Mouse (Mus musculus): ENCODE data around the gene Sys1. TPM values are rescaled to one million over a fixed set of nuclear protein-coding genes. Genes with fewer than 3 reads are reported as not detected.

The Sys1 gene
- polyA plus RNA-seq, 1 experiment from 2014 or later = 52.5 TPM

GRCm38 (mm10) chr2:164448140-164448539, 8.6 kb upstream of the Sys1 start:
- Histone ChIP-seq H3K9me3 (no peaks in the 10 kb centered on the region), H3K4me3 (no peak overlapping the region), H3K36me3 (no peaks in the 10 kb centered on the region), H3K27ac (no peak overlapping the region), H3K4me1 (peaks cover 35% of the 10 kb centered on the region), H3K27me3 (ENCODE audit: insufficient read depth, poor library complexity, severe bottlenecking) (no peaks in the 10 kb centered on the region)
- WGBS = 84% methylated on average over 1 of the region's 1 CpGs
- no peak for DNase-seq (ENCODE audit: low spot score)

- WGBS = 73% methylated on average over 5 of the region's 5 CpGs
- Histone ChIP-seq H3K4me3 (no peak overlapping the region), H3K27ac (0 out of 2 replicates have a peak overlapping the region, but pooled peaks have one; percentile 52), H3K36me3 (no peaks in the 10 kb centered on the region), H3K27me3 (ENCODE audit: insufficient read depth, poor library complexity, severe bottlenecking) (no peaks in the 10 kb centered on the region), H3K4me1 (peaks cover 32% of the 10 kb centered on the region), H3K9me3 (no peaks in the 10 kb centered on the region)
- DNase-seq (ENCODE audit: low spot score) = no peak
These were observed 7.8 kb upstream of the Sys1 start for GRCm38 (mm10) chr2:164448921-164449320.

- 0 out of 2 replicates have a peak overlapping the region, but pooled peaks have one; percentile 52 for H3K27ac ChIP-seq
- no peak for DNase-seq (ENCODE audit: low spot score)
- H3K4me1 ChIP-seq = peaks cover 35% of the 10 kb centered on the region
- H3K4me3 ChIP-seq = no peak overlapping the region; the same call in 1 of the 2 replicates
- H3K36me3 ChIP-seq = no peaks in the 10 kb centered on the region
- 63% methylated on average over 14 of the region's 14 CpGs for WGBS
- H3K9me3 ChIP-seq = no peaks in the 10 kb centered on the region
- H3K27me3 ChIP-seq (ENCODE audit: insufficient read depth, poor library complexity, severe bottlenecking) = no peaks in the 10 kb centered on the region
These were observed 7.3 kb upstream of the Sys1 start for GRCm38 (mm10) chr2:164449341-164450042.

- 42% methylated on average over 13 of the region's 13 CpGs for WGBS
- peaks cover 61% of the 10 kb centered on the region for H3K4me1 ChIP-seq
- peak overlapping the region; percentile 10; the same call in 1 of the 2 replicates for H3K27ac ChIP-seq
- H3K9me3 ChIP-seq = no peaks in the 10 kb centered on the region
- peak overlapping the region; percentile 1; the same call in 1 of the 2 replicates for H3K4me3 ChIP-seq
- no peaks in the 10 kb centered on the region for H3K36me3 ChIP-seq
- DNase-seq (ENCODE audit: low spot score) = no peak
- H3K27me3 ChIP-seq (ENCODE audit: insufficient read depth, poor library complexity, severe bottlenecking) = no peaks in the 10 kb centered on the region
These were observed 4.6 kb upstream of the Sys1 start for GRCm38 (mm10) chr2:164452000-164452676.

GRCm38 (mm10) chr2:164453047-164453757, 3.6 kb upstream of the Sys1 start:
- Histone ChIP-seq H3K36me3 (no peaks in the 10 kb centered on the region), H3K4me3 (no peak overlapping the region), H3K27me3 (ENCODE audit: insufficient read depth, poor library complexity, severe bottlenecking) (no peaks in the 10 kb centered on the region), H3K9me3 (no peaks in the 10 kb centered on the region), H3K27ac (peak overlapping the region; percentile 56; the same call in 1 of the 2 replicates), H3K4me1 (peaks cover 63% of the 10 kb centered on the region)
- DNase-seq (ENCODE audit: low spot score) = no peak
- WGBS = 54% methylated on average over 14 of the region's 14 CpGs

- Histone ChIP-seq H3K4me1 (peaks cover 60% of the 10 kb centered on the region), H3K36me3 (no peaks in the 10 kb centered on the region), H3K9me3 (no peaks in the 10 kb centered on the region), H3K27ac (no peak overlapping the region), H3K4me3 (no peak overlapping the region), H3K27me3 (ENCODE audit: insufficient read depth, poor library complexity, severe bottlenecking) (no peaks in the 10 kb centered on the region)
- WGBS = 61% methylated on average over 7 of the region's 7 CpGs
- no peak for DNase-seq (ENCODE audit: low spot score)
These were observed 2.8 kb upstream of the Sys1 start for GRCm38 (mm10) chr2:164453887-164454500.

GRCm38 (mm10) chr2:164454846-164455245, 1.9 kb upstream of the Sys1 start:
- peaks cover 51% of the 10 kb centered on the region for H3K4me1 ChIP-seq
- no peaks in the 10 kb centered on the region for H3K36me3 ChIP-seq
- no peaks in the 10 kb centered on the region for H3K9me3 ChIP-seq
- WGBS = 63% methylated on average over 10 of the region's 10 CpGs
- no peak overlapping the region for H3K4me3 ChIP-seq
- H3K27ac ChIP-seq = no peak overlapping the region; the same call in 1 of the 2 replicates
- no peak for DNase-seq (ENCODE audit: low spot score)
- no peaks in the 10 kb centered on the region for H3K27me3 ChIP-seq (ENCODE audit: insufficient read depth, poor library complexity, severe bottlenecking)

GRCm38 (mm10) chr2:164455421-164456190, 1.2 kb upstream of the Sys1 start:
- H3K9me3 ChIP-seq = no peaks in the 10 kb centered on the region
- 69% methylated on average over 6 of the region's 6 CpGs for WGBS
- no peak overlapping the region for H3K4me3 ChIP-seq
- H3K27me3 ChIP-seq (ENCODE audit: insufficient read depth, poor library complexity, severe bottlenecking) = no peaks in the 10 kb centered on the region
- DNase-seq (ENCODE audit: low spot score) = no peak
- no peak overlapping the region for H3K27ac ChIP-seq
- H3K4me1 ChIP-seq = peaks cover 50% of the 10 kb centered on the region
- H3K36me3 ChIP-seq = no peaks in the 10 kb centered on the region

GRCm38 (mm10) chr2:164456413-164456812, 351 bp upstream of the Sys1 start:
- DNase-seq (ENCODE audit: low spot score) = no peak
- Histone ChIP-seq H3K4me3 (no peak overlapping the region), H3K9me3 (no peaks in the 10 kb centered on the region), H3K27me3 (ENCODE audit: insufficient read depth, poor library complexity, severe bottlenecking) (no peaks in the 10 kb centered on the region), H3K4me1 (peaks cover 49% of the 10 kb centered on the region), H3K36me3 (no peaks in the 10 kb centered on the region), H3K27ac (peak overlapping the region; percentile 75)
- 94% methylated on average over 1 of the region's 1 CpGs for WGBS

GRCm38 (mm10) chr2:164457942-164458341, 1.2 kb downstream of the Sys1 start:
- Histone ChIP-seq H3K27me3 (ENCODE audit: insufficient read depth, poor library complexity, severe bottlenecking) (no peaks in the 10 kb centered on the region), H3K27ac (0 out of 2 replicates have a peak overlapping the region, but pooled peaks have one; percentile 75)
- 62% methylated on average over 7 of the region's 7 CpGs for WGBS

GRCm38 (mm10) chr2:164458535-164458934, 1.8 kb downstream of the Sys1 start:
- H3K27ac ChIP-seq = no peak overlapping the region
- no peak for DNase-seq (ENCODE audit: low spot score)
- peaks cover 37% of the 10 kb centered on the region for H3K4me1 ChIP-seq
- H3K4me3 ChIP-seq = no peak overlapping the region
- H3K27me3 ChIP-seq (ENCODE audit: insufficient read depth, poor library complexity, severe bottlenecking) = no peaks in the 10 kb centered on the region
- no peaks in the 10 kb centered on the region for H3K9me3 ChIP-seq
- H3K36me3 ChIP-seq = peaks cover 5% of the 10 kb centered on the region
- 85% methylated on average over 8 of the region's 8 CpGs for WGBS

More at GRCm38 (mm10) chr2:164457942-164458341, 1.2 kb downstream of the Sys1 start:
- no peak for DNase-seq (ENCODE audit: low spot score)
- Histone ChIP-seq H3K36me3 (no peaks in the 10 kb centered on the region), H3K4me3 (no peak overlapping the region), H3K9me3 (no peaks in the 10 kb centered on the region), H3K4me1 (peaks cover 41% of the 10 kb centered on the region)

All from heart, embryonic 10.5 days (tissue).